In the genomic region with DNA sequence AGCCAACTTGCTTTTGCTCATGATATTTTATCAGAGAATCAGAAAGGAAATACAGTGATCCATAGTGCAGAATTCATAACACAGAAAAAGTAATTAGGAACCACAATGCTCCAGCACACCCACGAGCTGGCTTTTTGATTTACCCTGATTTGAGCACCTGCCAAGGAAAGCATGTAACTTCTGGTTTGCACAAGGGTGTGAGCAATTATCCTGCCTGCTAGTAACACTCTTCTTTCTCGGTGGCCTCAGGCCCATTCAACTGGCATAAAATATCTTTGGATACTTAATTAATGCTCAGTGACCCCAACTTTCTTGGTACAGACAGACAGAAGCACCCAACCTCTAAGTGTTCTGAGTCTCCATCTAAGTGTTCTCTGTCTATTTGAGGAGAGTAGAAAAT, we compare ENCODE assay signal across 15 mouse cellular contexts. TPM values are rescaled to one million over a fixed set of nuclear protein-coding genes. Genes with fewer than 3 reads are reported as not detected.
"Had no signal": no experiment of that assay in that cellular context is flagged by ENCODE, and none has a peak within 500 bp of the region (broad histone marks: within the 10 kb centered on the region; RNA-seq: fewer than 3 reads in every experiment).

No protein-coding gene starts in this region.

- H3K27ac ChIP-seq: limb, embryonic 13.5 days; liver, embryonic 14.5 days; neural tube, embryonic 13.5 days had no signal

- H3K4me3 ChIP-seq: limb, embryonic 13.5 days; neural tube, embryonic 13.5 days had no signal

- H3K27me3 ChIP-seq: limb, embryonic 13.5 days; neural tube, embryonic 13.5 days had no signal

- H3K9ac ChIP-seq: limb, embryonic 13.5 days; liver, embryonic 14.5 days; neural tube, embryonic 13.5 days had no signal

- H3K4me2 ChIP-seq: limb, embryonic 13.5 days; neural tube, embryonic 13.5 days had no signal

- H3K36me3 ChIP-seq: limb, embryonic 13.5 days; neural tube, embryonic 13.5 days had no signal

- H3K9me3 ChIP-seq: limb, embryonic 13.5 days; neural tube, embryonic 13.5 days had no signal

- DNase-seq: kidney, adult 18-20 months; kidney, postnatal 10 days; kidney, postnatal 4 days; left cerebral cortex, postnatal 4 days; lung, adult 18-20 months; lung, postnatal 36 days; right cerebral cortex, adult 18-20 months; right cerebral cortex, postnatal 25 days; thymus, postnatal 4 days had no signal

- ATAC-seq: midbrain, embryonic 16.5 days had no signal

- H3K4me1 ChIP-seq: limb, embryonic 13.5 days had no signal

RNA-seq across cellular contexts. Expression of gene Lrrtm1, which starts 57.6 kb away (rescaled TPM):
- total RNA-seq: liver, adult 2 months; megakaryocyte progenitor cell, adult 5-6 weeks had no signal
- polyA plus RNA-seq: liver, adult 2 months had no signal
